Mouse (Mus musculus): ENCODE data around the gene Cd96. TPM values are rescaled to one million over a fixed set of nuclear protein-coding genes. Genes with fewer than 3 reads are reported as not detected.

The Cd96 gene
- polyA plus RNA-seq, 1 experiment = not detected

DNA sequence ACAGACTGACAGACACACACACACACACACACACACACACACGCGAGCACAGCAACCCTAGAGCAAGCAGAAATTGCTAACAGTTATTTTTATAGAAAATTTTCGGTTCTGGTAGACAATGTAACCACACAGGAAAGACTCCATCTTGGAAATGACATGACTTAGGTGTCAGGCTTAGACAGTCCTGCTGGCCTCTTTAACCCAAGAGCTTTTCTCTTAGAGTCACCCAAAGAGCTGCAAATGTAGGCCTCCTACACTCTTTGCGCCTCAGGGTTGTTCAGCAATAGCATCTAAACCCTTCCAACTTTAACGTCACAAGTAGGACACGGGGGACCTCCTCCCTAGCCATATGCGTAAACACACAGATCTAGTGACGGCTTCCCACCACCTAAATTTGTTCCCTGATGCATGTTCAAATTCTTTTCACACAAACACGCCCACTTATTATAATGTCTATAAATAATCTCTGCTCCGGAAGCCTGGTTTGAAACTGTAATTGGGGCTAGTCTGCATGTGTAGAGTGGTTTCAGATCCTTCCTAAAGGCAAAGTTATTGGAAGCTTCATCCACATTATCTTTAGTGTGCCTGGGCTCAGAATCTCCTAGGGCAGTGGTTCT is 118.4 kb downstream of the Cd96 start:
- Histone ChIP-seq H3K36me3 (ENCODE audit: control insufficient read depth, insufficient read depth) (no peaks in the 10 kb centered on the region), H3K4me3 (no peak overlapping the region), H3K79me2 (ENCODE audit: control insufficient read depth, insufficient read depth) (no peaks in the 10 kb centered on the region), H3K4me2 (ENCODE audit: low read depth) (no peak overlapping the region), H3ac (ENCODE audit: control insufficient read depth, insufficient read length) (no peak overlapping the region), H3K27me3 (ENCODE audit: control insufficient read depth, insufficient read depth, insufficient read length) (no peaks in the 10 kb centered on the region)
- no peak for TF ChIP-seq TCF3 (IDR thresholded peaks at IDR 0.05; ENCODE audit: insufficient read length, low read depth)
- no peak for TF ChIP-seq CEBPB (IDR thresholded peaks at IDR 0.05; ENCODE audit: insufficient read depth, poor library complexity, severe bottlenecking)
- no peak for TF ChIP-seq E2F4 (IDR thresholded peaks at IDR 0.05; ENCODE audit: insufficient read depth)
- no peak for TF ChIP-seq POLR2AphosphoS2 (IDR thresholded peaks at IDR 0.05; ENCODE audit: insufficient read length, low read depth)
- TF ChIP-seq USF1 (IDR thresholded peaks at IDR 0.05; ENCODE audit: low read depth) = no peak
- no peak for TF ChIP-seq SRF (IDR thresholded peaks at IDR 0.05; ENCODE audit: control insufficient read depth, insufficient read length, low read depth)
- TF ChIP-seq POLR2A (IDR thresholded peaks at IDR 0.05; ENCODE audit: insufficient read length, low read depth) = no peak
- TF ChIP-seq MYOD1 (IDR thresholded peaks at IDR 0.05; ENCODE audit: control insufficient read depth in 1 of 3, insufficient read length in 2 of 3, low read depth in 2 of 3) = no peak
- TF ChIP-seq REST (IDR thresholded peaks at IDR 0.05; ENCODE audit: insufficient read depth, insufficient read length) = no peak
- no peak for TF ChIP-seq MYOG (IDR thresholded peaks at IDR 0.05; ENCODE audit: control insufficient read depth in 1 of 3, insufficient read depth in 1 of 3, insufficient read length in 2 of 3, low read depth in 2 of 3)
- no peak for TF ChIP-seq TCF12 (IDR thresholded peaks at IDR 0.05; ENCODE audit: insufficient read depth, poor library complexity, severe bottlenecking)
- no peak for TF ChIP-seq MAX (IDR thresholded peaks at IDR 0.05; ENCODE audit: low read depth)

DNA sequence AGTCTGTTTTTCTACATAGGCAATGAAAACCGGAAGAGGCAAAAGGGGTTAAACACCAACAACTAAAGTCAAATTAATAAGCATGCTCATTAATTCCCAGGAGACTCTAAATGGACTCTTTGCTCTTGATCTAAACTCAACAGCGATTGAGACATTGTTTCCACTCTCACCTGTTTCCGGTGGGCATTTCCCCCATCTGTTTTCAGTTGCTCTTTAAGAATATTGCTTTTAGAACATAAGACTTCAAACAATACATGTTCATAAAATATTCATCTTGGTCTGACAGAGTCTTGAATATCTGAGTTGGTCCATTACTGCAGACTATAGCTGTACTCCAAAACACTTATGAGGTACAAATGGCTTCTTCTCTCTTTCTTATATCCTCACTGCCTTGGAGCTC is 119.1 kb downstream of the Cd96 start:
- Histone ChIP-seq H3K27me3 (ENCODE audit: control insufficient read depth, insufficient read depth, insufficient read length) (no peaks in the 10 kb centered on the region), H3ac (ENCODE audit: control insufficient read depth, insufficient read length) (no peak overlapping the region), H3K79me2 (ENCODE audit: control insufficient read depth, insufficient read depth) (no peaks in the 10 kb centered on the region), H3K4me3 (no peak overlapping the region), H3K4me2 (ENCODE audit: low read depth) (no peak overlapping the region), H3K36me3 (ENCODE audit: control insufficient read depth, insufficient read depth) (no peaks in the 10 kb centered on the region)
- TF ChIP-seq CEBPB (IDR thresholded peaks at IDR 0.05; ENCODE audit: insufficient read depth, poor library complexity, severe bottlenecking) (no peak), USF1 (IDR thresholded peaks at IDR 0.05; ENCODE audit: low read depth) (no peak), MYOD1 (IDR thresholded peaks at IDR 0.05; ENCODE audit: control insufficient read depth in 1 of 3, insufficient read length in 2 of 3, low read depth in 2 of 3) (no peak), SRF (IDR thresholded peaks at IDR 0.05; ENCODE audit: control insufficient read depth, insufficient read length, low read depth) (no peak), MYOG (IDR thresholded peaks at IDR 0.05; ENCODE audit: control insufficient read depth in 1 of 3, insufficient read depth in 1 of 3, insufficient read length in 2 of 3, low read depth in 2 of 3) (no peak), POLR2A (IDR thresholded peaks at IDR 0.05; ENCODE audit: insufficient read length, low read depth) (no peak), REST (IDR thresholded peaks at IDR 0.05; ENCODE audit: insufficient read depth, insufficient read length) (no peak), TCF12 (IDR thresholded peaks at IDR 0.05; ENCODE audit: insufficient read depth, poor library complexity, severe bottlenecking) (no peak), MAX (IDR thresholded peaks at IDR 0.05; ENCODE audit: low read depth) (no peak)

GRCm38 (mm10) chr16:45999374-46000191 is 120.5 kb downstream of the Cd96 start:
- Histone ChIP-seq H3K4me3 (no peak overlapping the region), H3K79me2 (ENCODE audit: control insufficient read depth, insufficient read depth) (no peaks in the 10 kb centered on the region), H3K36me3 (ENCODE audit: control insufficient read depth, insufficient read depth) (no peaks in the 10 kb centered on the region), H3K4me2 (ENCODE audit: low read depth) (no peak overlapping the region), H3K27me3 (ENCODE audit: control insufficient read depth, insufficient read depth, insufficient read length) (no peaks in the 10 kb centered on the region), H3ac (ENCODE audit: control insufficient read depth, insufficient read length) (no peak overlapping the region)
- TF ChIP-seq MYOG (IDR thresholded peaks at IDR 0.05; ENCODE audit: control insufficient read depth in 1 of 3, insufficient read depth in 1 of 3, insufficient read length in 2 of 3, low read depth in 2 of 3) (no peak), POLR2AphosphoS2 (IDR thresholded peaks at IDR 0.05; ENCODE audit: insufficient read length, low read depth) (no peak), MAX (IDR thresholded peaks at IDR 0.05; ENCODE audit: low read depth) (no peak), POLR2A (IDR thresholded peaks at IDR 0.05; ENCODE audit: insufficient read length, low read depth) (no peak), TCF3 (IDR thresholded peaks at IDR 0.05; ENCODE audit: insufficient read length, low read depth) (no peak), USF1 (IDR thresholded peaks at IDR 0.05; ENCODE audit: low read depth) (no peak), MYOD1 (IDR thresholded peaks at IDR 0.05; ENCODE audit: control insufficient read depth in 1 of 3, insufficient read length in 2 of 3, low read depth in 2 of 3) (no peak), SRF (IDR thresholded peaks at IDR 0.05; ENCODE audit: control insufficient read depth, insufficient read length, low read depth) (no peak), REST (IDR thresholded peaks at IDR 0.05; ENCODE audit: insufficient read depth, insufficient read length) (no peak), E2F4 (IDR thresholded peaks at IDR 0.05; ENCODE audit: insufficient read depth) (no peak), CEBPB (IDR thresholded peaks at IDR 0.05; ENCODE audit: insufficient read depth, poor library complexity, severe bottlenecking) (no peak), TCF12 (IDR thresholded peaks at IDR 0.05; ENCODE audit: insufficient read depth, poor library complexity, severe bottlenecking) (no peak)

DNA sequence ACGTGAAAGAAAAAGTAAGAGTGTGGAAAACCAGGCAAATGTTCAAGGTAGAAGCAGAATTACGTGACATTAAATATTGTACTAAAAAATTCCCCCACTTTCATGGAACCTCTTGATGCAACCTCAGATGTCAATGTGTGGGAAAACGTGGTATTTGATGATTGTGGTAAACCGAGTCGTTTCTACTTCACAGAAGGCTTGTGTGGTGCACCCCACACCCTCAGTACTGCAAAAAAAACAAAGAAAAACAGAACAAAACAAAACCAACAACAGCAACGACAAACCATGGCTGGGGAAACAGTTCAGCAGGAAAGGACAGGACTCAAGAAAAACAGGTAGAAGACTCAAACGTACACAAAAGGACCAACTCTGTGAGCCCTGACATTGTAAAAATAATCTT is 121.8 kb downstream of the Cd96 start:
- Histone ChIP-seq H3K4me2 (ENCODE audit: low read depth) (no peak overlapping the region), H3K79me2 (ENCODE audit: control insufficient read depth, insufficient read depth) (no peaks in the 10 kb centered on the region), H3ac (ENCODE audit: control insufficient read depth, insufficient read length) (no peak overlapping the region), H3K27me3 (ENCODE audit: control insufficient read depth, insufficient read depth, insufficient read length) (no peaks in the 10 kb centered on the region), H3K4me3 (no peak overlapping the region), H3K36me3 (ENCODE audit: control insufficient read depth, insufficient read depth) (no peaks in the 10 kb centered on the region)
- TF ChIP-seq CEBPB (IDR thresholded peaks at IDR 0.05; ENCODE audit: insufficient read depth, poor library complexity, severe bottlenecking) (no peak), MAX (IDR thresholded peaks at IDR 0.05; ENCODE audit: low read depth) (no peak), SRF (IDR thresholded peaks at IDR 0.05; ENCODE audit: control insufficient read depth, insufficient read length, low read depth) (no peak), E2F4 (IDR thresholded peaks at IDR 0.05; ENCODE audit: insufficient read depth) (no peak), REST (IDR thresholded peaks at IDR 0.05; ENCODE audit: insufficient read depth, insufficient read length) (no peak), POLR2A (IDR thresholded peaks at IDR 0.05; ENCODE audit: insufficient read length, low read depth) (no peak), TCF12 (IDR thresholded peaks at IDR 0.05; ENCODE audit: insufficient read depth, poor library complexity, severe bottlenecking) (no peak), TCF3 (IDR thresholded peaks at IDR 0.05; ENCODE audit: insufficient read length, low read depth) (no peak), USF1 (IDR thresholded peaks at IDR 0.05; ENCODE audit: low read depth) (no peak), MYOD1 (IDR thresholded peaks at IDR 0.05; ENCODE audit: control insufficient read depth in 1 of 3, insufficient read length in 2 of 3, low read depth in 2 of 3) (no peak), MYOG (IDR thresholded peaks at IDR 0.05; ENCODE audit: control insufficient read depth in 1 of 3, insufficient read depth in 1 of 3, insufficient read length in 2 of 3, low read depth in 2 of 3) (no peak), POLR2AphosphoS2 (IDR thresholded peaks at IDR 0.05; ENCODE audit: insufficient read length, low read depth) (no peak)

Measured in myocyte (in vitro differentiated cells).